Mouse (Mus musculus) limb, embryonic 11.5 days (tissue): ENCODE measurements around the gene Itga4. TPM values are rescaled to one million over a fixed set of nuclear protein-coding genes. Genes with fewer than 3 reads are reported as not detected.

Source experiments
- ATAC-seq: fragments of 200-750 bp; cut with Nextera tagmentation; 2 replicates; pipeline ENCODE4 v1.8.0; 2017; ENCODE audit warnings: low read depth; ENCODE audit not compliant: insufficient number of reproducible peaks, low FRiP score, low TSS enrichment
- DNase-seq: peaks from one replicate; pipeline ENCODE4 v3.0.0-alpha.2; 2015; ENCODE audit warnings: low spot score
- H3K27ac ChIP-seq: fragments of 300-500 bp; sonication (generic); replicated peaks from 2 replicates; pipeline ENCODE4 v1.5.1; 2014; ENCODE audit warnings: low read depth, mild to moderate bottlenecking, low read length
- H3K27me3 ChIP-seq: fragments of 300-500 bp; sonication (generic); 2 replicates; pipeline ENCODE4 v1.6.1; 2014; ENCODE audit warnings: mild to moderate bottlenecking, low read length, mixed read lengths; ENCODE audit not compliant: control insufficient read depth, insufficient read depth
- H3K36me3 ChIP-seq: fragments of 300-500 bp; sonication (generic); 2 replicates; pipeline ENCODE4 v1.6.1; 2014; ENCODE audit warnings: mild to moderate bottlenecking, low read length, moderate library complexity, mixed read lengths; ENCODE audit not compliant: control insufficient read depth, insufficient read depth
- H3K4me1 ChIP-seq: fragments of 300-500 bp; sonication (generic); 2 replicates; pipeline ENCODE4 v1.6.1; 2014; ENCODE audit warnings: low read length, mixed read lengths; ENCODE audit not compliant: control insufficient read depth, insufficient read depth
- H3K4me2 ChIP-seq: fragments of 300-500 bp; sonication (generic); 2 replicates; pipeline ENCODE4 v1.6.1; 2014; ENCODE audit warnings: low read depth, mild to moderate bottlenecking, moderate library complexity; ENCODE audit not compliant: severe bottlenecking
- H3K4me3 ChIP-seq: fragments of 300-500 bp; sonication (generic); 2 replicates; pipeline ENCODE4 v1.5.1; 2014; ENCODE audit warnings: low read depth, low read length
- H3K9ac ChIP-seq: fragments of 300-500 bp; sonication (generic); 2 replicates; pipeline ENCODE4 v1.6.1; 2014; ENCODE audit warnings: mild to moderate bottlenecking, low read length
- H3K9me3 ChIP-seq: fragments of 300-500 bp; sonication (generic); 2 replicates; pipeline ENCODE4 v1.6.1; 2016; ENCODE audit warnings: low read length; ENCODE audit not compliant: control insufficient read depth
- WGBS: fragments of 180-500 bp; shearing (Covaris S2); extraction: QIAGEN DNeasy Blood & Tissue Kit; methylation state at CpG from one replicate; pipeline ENCODE4 v1.1.7; 2014; 5-methylcytosine and 5-hydroxymethylcytosine counted together
- polyA plus RNA-seq: library from polyadenylated mRNA; unstranded; fragments of >200 nt; fragmentation: Nextera tagmentation; extraction: Ambion mirVana; gene quantifications from 2 replicates; pipeline ENCODE4 v1.2.1, GENCODE M21; 2014

The Itga4 gene
- polyA plus RNA-seq, 1 experiment from 2014 or later: 7.8 TPM

GRCm38 (mm10) chr2:79379087-79380041, 124.1 kb downstream of the Itga4 start:
- no peak overlapping the region for H3K27ac ChIP-seq
- H3K9me3 ChIP-seq: no peaks in the 10 kb centered on the region
- no peak overlapping the region for H3K9ac ChIP-seq
- 59% methylated on average over 12 of the region's 12 CpGs for WGBS
- no peak overlapping the region for H3K4me3 ChIP-seq
- ATAC-seq (no peak), DNase-seq (no peak)
- no peak overlapping the region for H3K4me2 ChIP-seq
- no peaks in the 10 kb centered on the region for H3K36me3 ChIP-seq
- no peaks in the 10 kb centered on the region for H3K27me3 ChIP-seq
- no peaks in the 10 kb centered on the region for H3K4me1 ChIP-seq

Other genes starting within 250 kb of the Itga4 start
- 0.20 TPM in 1 of 2 replicates, not detected in the other for gene Neurod1, start 201.3 kb downstream of the Itga4 start, polyA plus RNA-seq
- gene Cerkl, start 201.4 kb downstream of the Itga4 start, polyA plus RNA-seq: 0.30 and 1.0 TPM in 2 replicates